Mouse (Mus musculus) spleen, postnatal 36 days (tissue): ENCODE results near the gene Elane.

ENCODE experiments used
- DNase-seq, 2 experiments: peaks; one replicate each; pipeline ENCODE4 v3.0.0; 2022; ENCODE audit warnings: low spot score in 2 of 2, mixed read lengths in 1 of 2

The Elane gene

GRCm38 (mm10) chr10:79857894-79858293, 28.2 kb upstream of the Elane start:
- no peak for DNase-seq

GRCm38 (mm10) chr10:79858416-79859074, 27.5 kb upstream of the Elane start:
- no peak for DNase-seq

DNA sequence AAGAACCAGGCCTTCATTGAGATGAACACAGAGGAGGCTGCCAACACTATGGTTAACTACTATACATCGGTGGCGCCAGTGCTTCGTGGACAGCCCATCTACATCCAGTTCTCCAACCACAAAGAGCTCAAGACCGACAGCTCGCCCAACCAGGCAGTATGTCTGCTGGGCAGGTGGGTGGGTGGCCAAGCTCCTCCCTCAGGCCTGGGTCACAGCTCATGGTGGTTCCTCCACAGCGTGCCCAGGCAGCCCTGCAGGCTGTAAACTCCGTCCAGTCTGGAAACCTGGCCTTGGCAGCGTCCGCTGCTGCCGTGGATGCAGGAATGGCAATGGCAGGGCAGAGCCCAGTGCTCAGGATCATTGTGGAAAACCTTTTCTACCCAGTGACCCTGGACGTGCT, 26.9 kb upstream of the Elane start:
- no peak for DNase-seq

DNA sequence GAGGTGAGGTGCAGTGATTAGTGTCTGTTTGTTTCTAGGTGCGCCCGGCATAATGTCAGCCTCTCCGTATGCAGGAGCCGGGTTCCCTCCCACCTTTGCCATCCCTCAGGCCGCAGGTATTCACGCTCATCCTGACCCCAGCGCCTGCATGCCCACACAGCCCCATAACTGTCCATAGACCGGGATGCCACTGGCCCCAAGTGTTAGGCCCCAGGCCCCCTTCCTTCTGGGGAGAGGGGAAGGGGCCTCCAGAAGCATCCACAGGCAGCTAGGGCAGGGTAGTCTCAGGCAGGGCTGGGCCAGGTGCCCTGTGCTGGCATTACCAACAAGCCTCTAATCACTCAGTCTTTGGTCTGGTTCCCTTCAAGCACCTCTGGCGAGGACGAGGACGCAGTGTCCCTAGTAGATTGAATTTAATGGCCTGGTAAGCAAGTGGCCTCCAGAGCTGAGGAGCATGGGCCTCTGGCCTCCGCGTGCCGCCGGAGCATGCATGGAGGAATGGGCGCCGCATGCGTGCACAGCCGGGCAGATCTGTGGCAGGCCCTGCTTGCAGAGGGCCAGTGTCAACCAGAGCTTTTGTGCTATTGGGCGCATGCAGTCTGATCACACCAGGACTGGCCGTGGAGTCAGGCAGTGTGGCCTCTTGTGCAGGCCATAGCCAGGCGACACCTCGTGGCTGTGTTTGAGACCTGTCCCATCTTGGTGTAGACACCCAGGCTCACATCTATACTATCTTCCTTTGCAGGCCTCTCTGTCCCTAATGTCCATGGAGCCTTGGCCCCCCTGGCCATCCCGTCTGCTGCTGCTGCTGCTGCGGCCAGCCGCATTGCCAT, 25.8 kb upstream of the Elane start:
- DNase-seq: no peak

DNA sequence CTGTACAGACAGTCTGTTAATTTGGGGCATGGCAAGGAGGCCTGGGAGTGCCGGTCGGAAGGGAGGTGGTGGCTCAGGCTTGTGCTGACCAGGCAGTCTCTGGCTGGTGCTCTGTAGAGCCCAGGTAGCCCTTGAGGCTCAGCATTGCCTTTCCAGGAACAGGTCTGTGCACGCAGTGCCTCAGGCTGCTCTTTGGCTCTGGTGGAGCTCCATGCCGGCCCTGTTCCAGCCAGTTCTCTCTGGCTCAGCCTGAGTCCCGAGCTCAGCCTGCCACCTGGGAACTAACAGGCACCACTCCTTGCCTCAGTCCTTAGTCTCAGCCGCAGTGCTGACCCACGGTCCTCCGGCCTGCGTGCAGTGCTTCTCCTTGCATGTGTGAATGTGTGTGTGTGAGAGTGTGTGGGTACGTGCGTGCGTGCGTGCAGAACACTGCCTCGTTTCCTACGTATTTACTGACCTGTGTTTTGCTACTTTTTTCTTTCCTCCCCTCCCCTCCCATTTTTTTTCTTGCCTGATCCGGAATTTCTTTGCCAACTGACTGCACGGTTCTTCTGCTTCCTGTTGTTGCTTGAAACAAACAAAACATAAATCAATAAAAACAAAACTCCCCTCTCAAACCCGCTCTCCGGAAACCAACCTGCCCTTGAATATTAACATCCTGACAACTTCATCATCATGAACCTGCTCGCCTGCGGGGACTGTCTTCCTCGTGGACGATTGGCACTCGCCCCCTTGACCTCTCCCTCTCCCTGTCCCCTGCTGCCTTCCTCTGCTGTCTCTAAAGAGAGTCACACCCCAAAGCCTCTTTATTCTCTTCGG, 24.6 kb upstream of the Elane start:
- DNase-seq: no peak

DNA sequence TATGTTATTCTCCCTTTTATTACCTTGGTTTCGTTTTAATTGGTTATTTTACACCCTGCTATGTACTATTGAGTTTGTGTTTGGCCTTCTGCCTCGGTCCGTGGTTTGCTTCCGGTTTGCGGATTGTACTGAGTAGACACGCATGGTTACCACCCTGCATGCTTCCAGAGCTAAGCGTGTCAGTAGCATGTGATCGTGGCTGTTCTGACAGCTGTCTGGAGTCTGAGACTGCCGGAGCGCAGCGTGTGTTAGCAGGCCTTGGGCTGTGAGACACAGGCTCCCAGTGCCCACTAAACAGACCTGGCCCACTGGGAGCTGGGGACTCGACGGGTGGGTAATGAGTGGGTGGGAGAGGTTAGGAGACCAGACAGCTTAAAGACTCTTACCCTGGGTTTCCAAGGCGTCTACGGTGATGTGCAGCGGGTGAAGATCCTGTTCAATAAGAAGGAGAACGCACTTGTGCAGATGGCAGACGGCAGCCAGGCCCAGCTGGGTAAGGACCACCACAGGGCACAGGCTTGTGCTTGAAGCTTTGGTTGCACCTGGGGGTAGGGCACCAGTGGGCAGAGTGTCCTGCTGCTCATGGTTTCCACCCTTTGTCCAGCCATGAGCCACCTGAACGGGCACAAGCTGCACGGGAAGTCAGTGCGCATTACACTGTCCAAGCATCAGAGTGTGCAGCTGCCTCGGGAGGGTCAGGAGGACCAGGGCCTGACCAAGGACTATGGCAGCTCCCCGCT, 23.8 kb upstream of the Elane start:
- no peak for DNase-seq

GRCm38 (mm10) chr10:79862925-79863324, 23.1 kb upstream of the Elane start:
- DNase-seq: no peak

- no peak for DNase-seq
These were observed 21.5 kb upstream of the Elane start for GRCm38 (mm10) chr10:79864351-79865188.

DNA sequence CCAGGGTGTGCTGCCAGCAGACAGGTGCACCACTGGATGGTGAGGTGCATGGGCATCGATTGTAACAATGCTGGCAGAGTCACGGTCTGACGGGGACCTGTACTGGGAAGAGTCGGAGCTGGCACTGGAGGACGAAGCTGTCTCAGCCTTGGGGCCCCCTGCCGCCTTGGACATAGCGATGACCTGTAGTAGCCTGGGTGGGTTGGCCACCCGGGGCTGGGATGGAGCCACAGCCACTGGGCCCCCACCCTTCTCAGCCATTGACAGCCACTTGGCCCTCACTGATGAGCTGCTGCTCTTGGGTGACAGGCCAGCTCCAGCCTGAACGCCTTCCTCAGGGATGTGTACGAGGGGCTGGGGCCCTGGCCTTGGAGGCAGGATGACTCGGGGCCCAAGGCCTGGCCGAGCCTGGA, 20.9 kb upstream of the Elane start:
- DNase-seq: no peak

DNA sequence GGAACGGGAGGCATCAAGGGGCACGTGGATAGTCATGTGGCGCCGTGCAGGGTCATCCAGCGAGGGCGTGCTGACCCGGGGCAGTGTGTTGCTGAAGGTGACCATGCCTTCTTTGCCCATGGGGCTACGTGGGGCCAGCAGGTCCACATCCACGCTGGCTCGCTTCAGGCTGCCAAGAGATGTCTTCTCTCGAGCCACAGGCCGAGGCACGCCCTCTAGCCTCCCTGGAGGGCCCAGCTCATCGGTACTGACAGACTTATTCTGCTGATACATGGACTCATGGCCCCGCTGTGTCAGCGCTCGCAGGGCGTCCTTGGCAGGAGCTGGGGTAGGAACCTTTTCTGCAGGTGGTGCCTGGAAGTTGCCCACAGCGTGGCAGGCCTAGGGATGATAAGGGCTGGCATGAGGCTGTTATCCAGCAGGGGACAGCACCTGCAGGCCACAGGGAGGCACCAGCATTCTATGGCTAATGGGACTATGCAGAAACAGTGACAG, 20.2 kb upstream of the Elane start:
- DNase-seq: no peak

GRCm38 (mm10) chr10:79866601-79867000, 19.4 kb upstream of the Elane start:
- no peak for DNase-seq

GRCm38 (mm10) chr10:79871845-79872244, 14.2 kb upstream of the Elane start:
- no peak for DNase-seq

DNA sequence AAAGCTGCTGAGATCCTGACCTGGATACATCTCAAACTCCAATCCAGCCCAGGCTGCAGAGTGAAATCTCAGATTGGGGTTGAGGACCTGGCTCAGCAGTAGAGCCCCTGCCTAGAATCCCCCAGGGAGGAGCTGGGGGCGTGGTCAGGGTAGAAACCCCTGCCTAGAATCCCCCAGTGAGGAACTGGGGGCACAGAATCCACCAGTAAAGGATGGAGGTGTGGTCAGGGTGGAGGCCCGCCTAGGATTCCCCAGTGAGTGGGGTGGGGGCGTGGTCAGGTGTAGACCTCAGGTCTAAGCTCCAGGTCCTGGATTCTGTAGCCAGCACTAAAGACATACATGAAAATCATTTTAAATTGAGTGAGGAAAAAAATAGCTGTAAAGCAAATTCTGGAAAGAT, 13.2 kb upstream of the Elane start:
- no peak for DNase-seq

DNA sequence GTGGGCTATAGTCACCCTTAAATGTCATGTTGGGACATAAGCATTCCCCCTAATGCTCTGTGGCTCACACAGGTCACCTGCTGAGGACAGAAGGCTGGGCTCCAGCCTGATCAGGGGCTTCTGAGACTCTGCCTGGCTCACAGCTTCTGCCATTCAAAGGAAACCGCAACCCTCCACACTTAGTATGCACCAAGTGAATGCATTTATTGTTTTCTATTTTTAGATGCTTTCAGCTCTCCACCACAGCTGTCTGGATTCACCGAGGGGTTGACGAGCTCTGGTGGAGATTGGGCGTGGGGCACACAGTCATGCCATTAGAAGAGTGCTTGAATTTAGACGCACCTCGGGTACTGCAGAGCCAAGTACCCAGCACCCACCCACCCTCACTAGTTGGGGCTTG, 12.7 kb upstream of the Elane start:
- DNase-seq: no peak

DNA sequence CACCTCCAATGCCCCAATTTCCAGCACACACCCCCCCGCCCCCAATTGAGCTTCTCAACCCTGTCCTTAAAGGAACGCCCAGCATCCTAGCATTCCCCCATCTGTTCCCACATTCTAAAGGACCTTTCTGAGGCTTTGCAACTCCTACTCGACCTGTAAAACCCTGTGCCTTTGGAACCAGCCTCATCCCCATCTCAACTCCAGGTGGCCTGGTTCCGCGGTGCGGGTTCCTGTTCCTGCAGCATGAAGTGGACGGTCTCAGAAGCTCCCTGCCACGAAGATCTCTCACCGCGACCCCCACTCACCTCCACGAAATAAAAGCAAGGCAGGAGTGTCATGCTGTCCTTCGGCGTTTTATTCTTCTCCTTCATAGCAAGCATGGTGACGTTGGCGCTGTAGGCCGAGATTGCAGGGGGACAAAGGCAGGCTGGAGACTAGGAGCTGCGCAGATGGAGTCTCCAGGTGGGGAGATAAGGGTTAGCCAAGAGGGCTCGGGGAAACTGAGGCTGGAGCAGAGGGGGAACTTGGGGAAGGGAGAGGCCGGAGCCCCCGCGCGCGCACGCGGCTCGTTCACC, 12.2 kb upstream of the Elane start:
- no peak for DNase-seq

DNA sequence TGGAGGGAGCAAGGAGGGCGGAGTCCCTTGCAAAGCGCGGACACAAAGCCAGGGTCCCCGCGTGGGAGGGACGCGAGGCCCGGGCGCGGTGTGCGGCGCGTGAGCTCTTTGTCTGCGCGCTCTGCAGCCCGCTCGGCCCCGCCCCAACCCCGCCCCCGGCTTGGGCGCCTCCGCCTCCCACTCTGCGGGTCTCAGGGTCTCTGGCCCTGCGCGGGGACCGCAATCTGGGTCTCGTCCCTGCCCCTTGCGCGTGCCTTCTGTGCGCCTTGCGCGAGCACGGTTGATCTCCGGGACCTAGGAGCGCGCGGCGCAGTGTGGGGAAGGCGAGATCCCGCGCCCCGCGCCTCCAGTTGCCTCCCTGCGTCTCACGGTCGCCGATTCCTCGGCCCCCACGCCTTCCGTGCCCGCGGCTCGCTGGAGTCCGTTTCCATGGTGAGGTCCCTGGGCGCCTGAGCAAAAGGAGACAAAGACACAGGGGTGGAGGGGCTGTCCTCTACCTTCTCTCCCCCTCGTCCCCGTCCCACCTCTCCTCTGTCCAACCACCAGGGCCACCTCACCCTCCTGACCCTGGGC, 11.7 kb upstream of the Elane start, which contains the start of the genes Prtn3 and Plppr3:
TSS of gene Prtn3 (plus strand) at position 187 of the 573 bp plus-strand sequence.
TSS of gene Plppr3 (minus strand) at position 345 of the 573 bp plus-strand sequence.
- DNase-seq: no peak

GRCm38 (mm10) chr10:79877174-79877573, 8.9 kb upstream of the Elane start:
- no peak for DNase-seq

GRCm38 (mm10) chr10:79877757-79878156, 8.3 kb upstream of the Elane start:
- peak in 1 of 2 experiments; percentile 51 for DNase-seq

GRCm38 (mm10) chr10:79879527-79879926, 6.5 kb upstream of the Elane start:
- DNase-seq: no peak

- DNase-seq: peak; percentile 47 to 58
These were observed 5.3 kb upstream of the Elane start for GRCm38 (mm10) chr10:79880721-79881120.
